Mouse (Mus musculus) forebrain, embryonic 11.5 days (tissue): ENCODE measurements around the gene Tapbp. TPM values are rescaled to one million over a fixed set of nuclear protein-coding genes. Genes with fewer than 3 reads are reported as not detected.

ENCODE experiments used
- microRNA-seq: library from miRNA; unstranded; fragments of <30 nt; microRNA quantifications from one replicate; pipeline ENCODE4, GENCODE M21; 2016; ENCODE audit not compliant: insufficient number of aligned reads
- polyA plus RNA-seq: library from polyadenylated mRNA; unstranded; fragments of >200 nt; fragmentation: Nextera tagmentation; extraction: Ambion mirVana; gene quantifications from 2 replicates; pipeline ENCODE4 v1.2.1, GENCODE M21; 2014

Tapbp gene
- polyA plus RNA-seq, 1 experiment from 2014 or later: 15.5 TPM

Small RNA genes within 50 kb of the gene (microRNA-seq; reads per million reads assigned to microRNA genes)
- gene Gm27740: not detected

Other genes starting within 250 kb of the Tapbp start
- 574 and 590 TPM in 2 replicates for gene Hnrnpm, start 229.0 kb upstream of the Tapbp start, polyA plus RNA-seq
- 39.3 and 40.1 TPM in 2 replicates for gene March2, start 197.2 kb upstream of the Tapbp start, polyA plus RNA-seq
- gene Rab11b, start 155.4 kb upstream of the Tapbp start, polyA plus RNA-seq: 330 and 338 TPM in 2 replicates
- gene Angptl4, start 134.1 kb upstream of the Tapbp start, polyA plus RNA-seq: 16.6 and 20.9 TPM in 2 replicates
- gene Kank3, start 105.4 kb upstream of the Tapbp start, polyA plus RNA-seq: 30.4 and 31.1 TPM in 2 replicates
- 758 and 759 TPM in 2 replicates for gene Rps28, start 91.3 kb upstream of the Tapbp start, polyA plus RNA-seq
- gene Ndufa7, start 91.3 kb upstream of the Tapbp start, polyA plus RNA-seq: 374 and 400 TPM in 2 replicates
- gene Cd320, start 72.8 kb upstream of the Tapbp start, polyA plus RNA-seq: 62.9 and 74.6 TPM in 2 replicates
- gene Gm7029, start 42.1 kb upstream of the Tapbp start, polyA plus RNA-seq: not detected in 2 replicates
- gene Kifc1, start 25.2 kb upstream of the Tapbp start, polyA plus RNA-seq: 16.0 and 20.4 TPM in 2 replicates
- 0.24 TPM in 1 of 2 replicates, not detected in the other for gene Platr17, start 10.8 kb upstream of the Tapbp start, polyA plus RNA-seq
- 68.2 and 73.8 TPM in 2 replicates for gene Daxx, start 6.5 kb upstream of the Tapbp start, polyA plus RNA-seq
- gene Zbtb22, start within 50 bp of the Tapbp start, polyA plus RNA-seq: 13.0 and 14.9 TPM in 2 replicates
- gene Rgl2, start 13.6 kb downstream of the Tapbp start, polyA plus RNA-seq: 48.0 and 51.5 TPM in 2 replicates
- 202 and 214 TPM in 2 replicates for gene Pfdn6, start 24.4 kb downstream of the Tapbp start, polyA plus RNA-seq
- 42.6 and 47.2 TPM in 2 replicates for gene Wdr46, start 24.8 kb downstream of the Tapbp start, polyA plus RNA-seq
- gene B3galt4, start 35.6 kb downstream of the Tapbp start, polyA plus RNA-seq: 4.0 and 4.3 TPM in 2 replicates
- gene Vps52, start 39.9 kb downstream of the Tapbp start, polyA plus RNA-seq: 44.0 and 46.8 TPM in 2 replicates
- 1,265 and 1,326 TPM in 2 replicates for gene Rps18, start 40.1 kb downstream of the Tapbp start, polyA plus RNA-seq
- gene H2-K1, start 84.4 kb downstream of the Tapbp start, polyA plus RNA-seq: 35.7 and 40.1 TPM in 2 replicates
- gene Ring1, start 108.8 kb downstream of the Tapbp start, polyA plus RNA-seq: 7.5 and 8.3 TPM in 2 replicates
- 81.7 and 101 TPM in 2 replicates for gene H2-Ke6, start 112.2 kb downstream of the Tapbp start, polyA plus RNA-seq
- gene Slc39a7, start 115.8 kb downstream of the Tapbp start, polyA plus RNA-seq: 99.6 and 104 TPM in 2 replicates
- gene Rxrb, start 115.9 kb downstream of the Tapbp start, polyA plus RNA-seq: 32.8 and 40.3 TPM in 2 replicates
- gene Col11a2, start 123.5 kb downstream of the Tapbp start, polyA plus RNA-seq: 1.3 and 1.7 TPM in 2 replicates
- 0.17 and 0.25 TPM in 2 replicates for gene H2-Oa, start 176.4 kb downstream of the Tapbp start, polyA plus RNA-seq
- 7.2 and 8.2 TPM in 2 replicates for gene H2-DMa, start 203.6 kb downstream of the Tapbp start, polyA plus RNA-seq
- 152 and 163 TPM in 2 replicates for gene Brd2, start 206.7 kb downstream of the Tapbp start, polyA plus RNA-seq
- 0.15 TPM in 1 of 2 replicates, not detected in the other for gene H2-DMb2, start 227.4 kb downstream of the Tapbp start, polyA plus RNA-seq
- 0.15 and 0.87 TPM in 2 replicates for gene H2-DMb1, start 237.2 kb downstream of the Tapbp start, polyA plus RNA-seq